Mouse (Mus musculus): ENCODE measurements around the gene Eno2.

Gene Eno2

GRCm38 (mm10) chr6:124718703-124719102, 50.8 kb downstream of the Eno2 start:
- CTCF ChIA-PET, result interaction anchor here (1.4 kb wide), 1 partner anchor 11 kb away, joined by 9 read pairs; no protein-coding TSS in a partner anchor

GRCm38 (mm10) chr6:124717968-124718367, 51.5 kb downstream of the Eno2 start:
- CTCF ChIA-PET, result interaction anchor here (0.7 to 3.3 kb wide), 4 partner anchors 12 to 38 kb away, joined by 3 to 22 read pairs (median 4); partner anchors contain the start of genes Atn1, Gm45234 and Grcc10

- CTCF ChIA-PET, result interaction anchor here (1.0 to 3.3 kb wide), 4 partner anchors 13 to 38 kb away, joined by 3 to 22 read pairs (median 6); partner anchors contain the start of gene Grcc10
Observed at GRCm38 (mm10) chr6:124716864-124717490, 52.5 kb downstream of the Eno2 start.

- CTCF ChIA-PET, result no interaction called here
Observed at GRCm38 (mm10) chr6:124712918-124713317, 56.6 kb downstream of the Eno2 start.

GRCm38 (mm10) chr6:124711824-124712782, 57.4 kb downstream of the Eno2 start, which contains the start of the genes Emg1 and Phb2:
Gene Emg1 (minus strand): TSS chr6:124712178.
Gene Phb2 (plus strand): TSS chr6:124712336.
- CTCF ChIA-PET, result interaction anchor here (1.3 kb wide), 1 partner anchor 33 kb away, joined by 3 read pairs; no protein-coding TSS in a partner anchor
